Mouse (Mus musculus) heart, embryonic 16.5 days (tissue): ENCODE data around the gene Txnrd1. TPM values are rescaled to one million over a fixed set of nuclear protein-coding genes. Genes with fewer than 3 reads are reported as not detected.

Source experiments
- ATAC-seq: fragments of 200-750 bp; cut with Nextera tagmentation; replicated peaks from 2 replicates; pipeline ENCODE4 v1.8.0; 2017; ENCODE audit warnings: moderate number of reproducible peaks; ENCODE audit not compliant: insufficient read depth, low FRiP score; ENCODE audit errors: extremely low read depth
- H3K27ac ChIP-seq: fragments of 300-500 bp; sonication (generic); 2 replicates; pipeline ENCODE4 v1.5.1; 2014; ENCODE audit warnings: mild to moderate bottlenecking, low read length, control low read depth, moderate library complexity
- H3K27me3 ChIP-seq: fragments of 300-500 bp; sonication (generic); 2 replicates; pipeline ENCODE4 v1.6.1; 2014; ENCODE audit warnings: low read length, mixed read lengths; ENCODE audit not compliant: control insufficient read depth, insufficient read depth
- H3K36me3 ChIP-seq: fragments of 300-500 bp; sonication (generic); 2 replicates; pipeline ENCODE4 v1.6.1; 2014; ENCODE audit not compliant: control insufficient read depth, insufficient read depth
- H3K4me1 ChIP-seq: fragments of 300-500 bp; sonication (generic); 2 replicates; pipeline ENCODE4 v1.6.1; 2014; ENCODE audit warnings: low read length, mixed read lengths; ENCODE audit not compliant: control insufficient read depth, insufficient read depth
- H3K4me2 ChIP-seq: fragments of 300-500 bp; sonication (generic); 2 replicates; pipeline ENCODE4 v1.6.1; 2014; ENCODE audit warnings: low read depth, mild to moderate bottlenecking, control low read depth, low read length
- H3K4me3 ChIP-seq: fragments of 300-500 bp; sonication (generic); 2 replicates; pipeline ENCODE4 v1.5.1; 2014; ENCODE audit warnings: mild to moderate bottlenecking, control low read depth, low read length
- H3K9ac ChIP-seq: fragments of 300-500 bp; sonication (generic); 2 replicates; pipeline ENCODE4 v1.6.1; 2014; ENCODE audit warnings: low read length, control low read depth
- H3K9me3 ChIP-seq: fragments of 300-500 bp; sonication (generic); replicated peaks from 2 replicates; pipeline ENCODE4 v1.6.1; 2016; ENCODE audit warnings: low read length; ENCODE audit not compliant: control insufficient read depth
- WGBS: fragments of 180-500 bp; shearing (Covaris S2); extraction: QIAGEN DNeasy Blood & Tissue Kit; methylation state at CpG from one replicate; pipeline ENCODE4 v1.1.7; 2014; 5-methylcytosine and 5-hydroxymethylcytosine counted together
- polyA plus RNA-seq: library from polyadenylated mRNA; unstranded; fragments of >200 nt; fragmentation: Nextera tagmentation; extraction: Ambion mirVana; gene quantifications from 2 replicates; pipeline ENCODE4 v1.2.1, GENCODE M21; 2015

Txnrd1 gene
- polyA plus RNA-seq, 1 experiment from 2014 or later = 61.8 TPM

GRCm38 (mm10) chr10:82811855-82812431 is 21.8 kb upstream of the Txnrd1 start:
- H3K9ac ChIP-seq = peak overlapping the region; percentile 55
- H3K4me3 ChIP-seq = peak overlapping the region; percentile 62
- peak overlapping the region; percentile 69 for H3K4me2 ChIP-seq
- peak; percentile 85 for ATAC-seq
- no peaks in the 10 kb centered on the region for H3K4me1 ChIP-seq
- H3K36me3 ChIP-seq = no peaks in the 10 kb centered on the region
- H3K9me3 ChIP-seq = no peaks in the 10 kb centered on the region
- 6% methylated on average over 38 of the region's 52 CpGs for WGBS
- H3K27ac ChIP-seq = no peak overlapping the region
- H3K27me3 ChIP-seq = no peaks in the 10 kb centered on the region

GRCm38 (mm10) chr10:82814096-82814970 is 19.4 kb upstream of the Txnrd1 start:
- ATAC-seq = no peak
- WGBS = 35% methylated on average over 19 of the region's 19 CpGs
- no peaks in the 10 kb centered on the region for H3K9me3 ChIP-seq
- no peak overlapping the region; the same call in 1 of the 2 replicates for H3K4me2 ChIP-seq
- H3K36me3 ChIP-seq = no peaks in the 10 kb centered on the region
- no peak overlapping the region for H3K27ac ChIP-seq
- H3K4me3 ChIP-seq = no peak overlapping the region
- no peak overlapping the region for H3K9ac ChIP-seq
- H3K27me3 ChIP-seq = no peaks in the 10 kb centered on the region
- H3K4me1 ChIP-seq = no peaks in the 10 kb centered on the region

GRCm38 (mm10) chr10:82816441-82816840 is 17.3 kb upstream of the Txnrd1 start:
- Histone ChIP-seq H3K4me2 (no peak overlapping the region), H3K36me3 (no peaks in the 10 kb centered on the region), H3K9me3 (no peaks in the 10 kb centered on the region), H3K27ac (no peak overlapping the region), H3K4me3 (no peak overlapping the region), H3K9ac (no peak overlapping the region), H3K4me1 (no peaks in the 10 kb centered on the region), H3K27me3 (no peaks in the 10 kb centered on the region)
- WGBS = 85% methylated on average over 9 of the region's 9 CpGs
- ATAC-seq = no peak

- no peak for ATAC-seq
- Histone ChIP-seq H3K9ac (no peak overlapping the region), H3K27ac (no peak overlapping the region), H3K9me3 (no peaks in the 10 kb centered on the region), H3K4me2 (no peak overlapping the region), H3K36me3 (no peaks in the 10 kb centered on the region), H3K4me1 (no peaks in the 10 kb centered on the region), H3K4me3 (no peak overlapping the region), H3K27me3 (no peaks in the 10 kb centered on the region)
- WGBS = 85% methylated on average over 3 of the region's 3 CpGs
Observed at GRCm38 (mm10) chr10:82817514-82817913, 16.2 kb upstream of the Txnrd1 start.

GRCm38 (mm10) chr10:82817936-82818335 is 15.8 kb upstream of the Txnrd1 start:
- Histone ChIP-seq H3K4me1 (no peaks in the 10 kb centered on the region), H3K36me3 (no peaks in the 10 kb centered on the region), H3K27ac (no peak overlapping the region), H3K27me3 (no peaks in the 10 kb centered on the region), H3K4me3 (no peak overlapping the region), H3K4me2 (no peak overlapping the region), H3K9ac (no peak overlapping the region), H3K9me3 (no peaks in the 10 kb centered on the region)
- 60% methylated on average over 9 of the region's 9 CpGs for WGBS
- ATAC-seq = no peak

- Histone ChIP-seq H3K9ac (no peak overlapping the region), H3K9me3 (no peaks in the 10 kb centered on the region), H3K36me3 (no peaks in the 10 kb centered on the region), H3K4me2 (no peak overlapping the region), H3K4me1 (no peaks in the 10 kb centered on the region), H3K4me3 (no peak overlapping the region), H3K27ac (no peak overlapping the region), H3K27me3 (no peaks in the 10 kb centered on the region)
- no peak for ATAC-seq
- WGBS = 82% methylated on average over 6 of the region's 6 CpGs
Observed at GRCm38 (mm10) chr10:82818661-82819060, 15.1 kb upstream of the Txnrd1 start.

- ATAC-seq = no peak
- no peak overlapping the region for H3K9ac ChIP-seq
- WGBS = 68% methylated on average over 14 of the region's 14 CpGs
- no peaks in the 10 kb centered on the region for H3K9me3 ChIP-seq
- no peak overlapping the region for H3K27ac ChIP-seq
- no peak overlapping the region for H3K4me3 ChIP-seq
- no peak overlapping the region for H3K4me2 ChIP-seq
- no peaks in the 10 kb centered on the region for H3K27me3 ChIP-seq
- H3K4me1 ChIP-seq = no peaks in the 10 kb centered on the region
- H3K36me3 ChIP-seq = no peaks in the 10 kb centered on the region
Observed at GRCm38 (mm10) chr10:82823108-82823778, 10.5 kb upstream of the Txnrd1 start.

- Histone ChIP-seq H3K4me3 (no peak overlapping the region), H3K36me3 (no peaks in the 10 kb centered on the region), H3K4me2 (no peak overlapping the region), H3K4me1 (no peaks in the 10 kb centered on the region), H3K27me3 (no peaks in the 10 kb centered on the region), H3K27ac (no peak overlapping the region), H3K9me3 (no peaks in the 10 kb centered on the region), H3K9ac (no peak overlapping the region)
- 64% methylated on average over 5 of the region's 5 CpGs for WGBS
- no peak for ATAC-seq
Observed at GRCm38 (mm10) chr10:82823779-82824177, 10.0 kb upstream of the Txnrd1 start.

GRCm38 (mm10) chr10:82824541-82824940 is 9.2 kb upstream of the Txnrd1 start:
- Histone ChIP-seq H3K27ac (no peak overlapping the region), H3K4me3 (no peak overlapping the region), H3K36me3 (no peaks in the 10 kb centered on the region), H3K4me2 (peak overlapping the region; percentile 3; the same call in 1 of the 2 replicates), H3K9me3 (no peaks in the 10 kb centered on the region), H3K9ac (no peak overlapping the region), H3K4me1 (no peaks in the 10 kb centered on the region), H3K27me3 (no peaks in the 10 kb centered on the region)
- WGBS = 32% methylated on average over 10 of the region's 10 CpGs
- ATAC-seq = no peak
